Mouse (Mus musculus) cerebellum, adult 2 months (tissue): ENCODE results near the gene Pparg.

ENCODE experiments used
- CTCF ChIP-seq: fragments of 200-500 bp; IDR thresholded peaks from 2 replicates; pipeline ENCODE4 v1.5.1; 2011; ENCODE audit warnings: low read depth, mild to moderate bottlenecking, control low read depth, low read length, moderate library complexity, borderline replicate concordance; ENCODE audit not compliant: insufficient read depth
- POLR2A ChIP-seq: fragments of 200-500 bp; IDR thresholded peaks from 2 replicates; pipeline ENCODE4 v1.6.1; 2011; ENCODE audit warnings: low read length, control low read depth, borderline replicate concordance; ENCODE audit not compliant: insufficient read depth

GRCm38 (mm10) chr6:115519275-115519699 is 158.5 kb downstream of the Pparg start:
- TF ChIP-seq CTCF (no peak), POLR2A (no peak)
